Mouse (Mus musculus) Muller cell, postnatal 12 days (primary cell): ENCODE measurements around the gene Dct.

ENCODE experiments used
- DNase-seq: peaks from one replicate; pipeline ENCODE4 v3.0.0-alpha.2; 2015; ENCODE audit errors: inconsistent ontology term

Gene Dct

GRCm38 (mm10) chr14:118051975-118052630 is at the start of gene Dct:
Gene Dct (minus strand): TSS chr14:118052244.
- peak; percentile 25 for DNase-seq

- no peak for DNase-seq
Observed at GRCm38 (mm10) chr14:118101227-118101990, 49.4 kb upstream of the Dct start.

GRCm38 (mm10) chr14:118098265-118098664 is 46.2 kb upstream of the Dct start:
- no peak for DNase-seq

GRCm38 (mm10) chr14:118089806-118090392 is 37.9 kb upstream of the Dct start:
- peak; percentile 47 for DNase-seq

- peak; percentile 93 for DNase-seq
Observed at GRCm38 (mm10) chr14:118089215-118089805, 37.3 kb upstream of the Dct start.

GRCm38 (mm10) chr14:118088437-118089207 is 36.6 kb upstream of the Dct start:
- no peak for DNase-seq

GRCm38 (mm10) chr14:118086271-118087035 is 34.4 kb upstream of the Dct start:
- DNase-seq: peak; percentile 52

- DNase-seq: no peak
Observed at GRCm38 (mm10) chr14:118083851-118084250, 31.8 kb upstream of the Dct start.

GRCm38 (mm10) chr14:118080606-118081005 is 28.6 kb upstream of the Dct start:
- DNase-seq: peak; percentile 89

GRCm38 (mm10) chr14:118070100-118070499 is 18.1 kb upstream of the Dct start:
- no peak for DNase-seq

- no peak for DNase-seq
Observed at GRCm38 (mm10) chr14:118069439-118070079, 17.5 kb upstream of the Dct start.

- no peak for DNase-seq
Observed at GRCm38 (mm10) chr14:118061766-118062432, 9.9 kb upstream of the Dct start.

GRCm38 (mm10) chr14:118058581-118058886 is 6.5 kb upstream of the Dct start:
- no peak for DNase-seq

- no peak for DNase-seq
Observed at GRCm38 (mm10) chr14:118057696-118058580, 5.9 kb upstream of the Dct start.

- DNase-seq: no peak
Observed at GRCm38 (mm10) chr14:118052770-118053169, 726 bp upstream of the Dct start.

GRCm38 (mm10) chr14:118051396-118051795 is 648 bp downstream of the Dct start:
- no peak for DNase-seq

GRCm38 (mm10) chr14:118050990-118051389 is 1.1 kb downstream of the Dct start:
- no peak for DNase-seq

GRCm38 (mm10) chr14:118050431-118050830 is 1.6 kb downstream of the Dct start:
- DNase-seq: no peak

- DNase-seq: no peak
Observed at GRCm38 (mm10) chr14:118049648-118050238, 2.3 kb downstream of the Dct start.
